Mouse (Mus musculus) T-helper 17 cell (primary cell): Measurements from ENCODE around the gene Zfp768.

Source experiments
- in situ Hi-C, 2 experiments: fragments of 300-600 bp; cut with MboI, MseI; formaldehyde crosslinking; loops; 1 replicate in 1 of 2; 2 replicates in 1 of 2; pipeline ENCODE4 v1.15.1; 2025; ENCODE audit warnings: high pct_unique_total_duplicates in 2 of 2

Gene Zfp768

GRCm38 (mm10) chr7:127308887-127309286 is 36.5 kb downstream of the Zfp768 start:
- in situ Hi-C loops, result loop anchor here in 1 of 2 experiments (5.0 kb wide), 1 partner anchor 47 kb away; the partner anchor contains the start of gene Dctpp1

GRCm38 (mm10) chr7:127308431-127308830 is 37.0 kb downstream of the Zfp768 start:
- in situ Hi-C loops, result loop anchor here in 1 of 2 experiments (5.0 kb wide), 1 partner anchor 46 kb away; the partner anchor contains the start of gene Dctpp1

GRCm38 (mm10) chr7:127297586-127298193 is 47.7 kb downstream of the Zfp768 start:
- in situ Hi-C loops, result no loop called here

DNA sequence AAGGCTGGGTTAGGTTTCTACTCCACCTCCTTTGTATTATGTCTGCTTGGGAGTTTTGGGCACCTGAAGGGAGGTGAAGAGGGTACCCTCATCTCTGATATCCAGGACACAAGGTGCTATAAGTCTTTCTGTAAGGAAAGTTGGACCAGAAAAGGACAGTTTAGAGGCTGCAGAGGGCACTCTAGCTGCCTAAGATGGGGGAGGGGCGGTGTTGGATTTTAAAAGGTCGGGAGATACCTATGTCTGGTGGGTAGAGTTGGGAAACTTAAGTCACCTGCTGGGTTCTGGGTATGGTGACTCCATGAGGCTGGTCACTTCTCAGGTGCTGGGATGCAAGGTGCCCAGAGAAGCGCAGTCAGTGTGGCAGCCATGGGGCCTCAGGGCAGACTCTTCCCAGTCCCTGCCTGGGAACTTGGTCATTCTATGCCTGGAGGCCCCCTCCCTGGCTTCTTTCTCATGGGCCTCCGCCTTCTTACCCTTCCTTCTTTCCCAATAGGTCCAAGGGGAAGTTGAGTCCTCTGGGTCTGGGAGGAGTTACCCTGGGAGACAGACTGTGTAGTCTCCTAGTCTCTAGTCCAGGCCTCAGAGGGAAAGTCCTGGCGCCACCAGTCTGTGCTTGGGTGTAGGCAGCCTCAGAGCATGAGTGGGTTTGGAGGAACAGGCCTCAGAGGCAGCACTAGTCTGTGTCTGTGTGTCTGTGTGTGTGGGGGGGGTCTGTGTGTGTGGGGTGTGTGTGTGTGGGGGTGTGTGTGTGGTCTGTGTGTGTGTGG is 48.4 kb downstream of the Zfp768 start:
- in situ Hi-C loops, result no loop called here

DNA sequence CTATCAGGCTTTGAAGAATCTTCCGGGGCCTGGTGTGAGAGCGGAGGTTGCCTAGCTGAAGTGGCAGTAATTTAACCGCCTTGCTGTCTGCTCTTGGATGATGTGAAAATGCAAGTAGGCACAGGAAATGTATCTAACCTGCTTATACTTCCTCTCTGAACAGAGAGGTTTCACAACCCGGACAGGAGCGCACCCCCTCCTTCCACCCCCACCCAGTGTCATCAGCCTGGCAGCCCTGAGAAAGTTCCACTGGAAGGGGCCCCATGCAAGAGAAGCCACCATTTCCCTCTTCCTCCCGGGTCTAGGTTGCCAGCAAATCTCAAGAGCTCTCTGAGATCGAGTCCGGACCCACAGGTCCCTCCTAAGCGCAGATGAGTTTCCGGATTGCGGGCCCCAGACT is 49.3 kb downstream of the Zfp768 start, which contains the start of gene Itgal:
Gene Itgal (plus strand): TSS at position 163 of the 400 bp plus-strand sequence.
- in situ Hi-C loops, result no loop called here
